Mouse (Mus musculus) effector memory CD4-positive, alpha-beta T cell, adult 7 months (primary cell): Measurements from ENCODE around the gene Prph2. TPM values are rescaled to one million over a fixed set of nuclear protein-coding genes. Genes with fewer than 3 reads are reported as not detected.

Experiments
- polyA plus RNA-seq: library from polyadenylated mRNA; unstranded; fragments of 100-300 nt; shearing (Covaris generic); gene quantifications from one replicate; pipeline ENCODE4 v1.2.1, GENCODE M21; 2017

Gene Prph2
- 0.22 TPM for polyA plus RNA-seq

GRCm38 (mm10) chr17:46910186-46910585 lies at the start of gene Prph2:
Gene Prph2, plus strand, starts transcription at chr17:46910459.

GRCm38 (mm10) chr17:46890116-46890815 lies 20.0 kb upstream of the Prph2 start, which contains the start of gene Tbcc:
Gene Tbcc, plus strand, starts transcription at chr17:46890684.

Other genes with a start within 250 kb of the Prph2 start
- 36.3 TPM for gene Rrp36, start 236.1 kb upstream of the Prph2 start, polyA plus RNA-seq
- 81.7 TPM for gene Mea1, start 231.7 kb upstream of the Prph2 start, polyA plus RNA-seq
- 82.7 TPM for gene Klhdc3, start 229.5 kb upstream of the Prph2 start, polyA plus RNA-seq
- gene Ppp2r5d, start 205.3 kb upstream of the Prph2 start, polyA plus RNA-seq: 49.9 TPM
- gene Pex6, start 199.0 kb upstream of the Prph2 start, polyA plus RNA-seq: 27.2 TPM
- not detected for gene Gnmt, start 181.3 kb upstream of the Prph2 start, polyA plus RNA-seq
- gene Cnpy3, start 158.2 kb upstream of the Prph2 start, polyA plus RNA-seq: 42.4 TPM
- gene Ptcra, start 146.7 kb upstream of the Prph2 start, polyA plus RNA-seq: not detected
- 22.3 TPM for gene 2310039H08Rik, start 137.8 kb upstream of the Prph2 start, polyA plus RNA-seq
- 71.3 TPM for gene Rpl7l1, start 127.8 kb upstream of the Prph2 start, polyA plus RNA-seq
- 17.5 TPM for gene Bicral, start 52.0 kb upstream of the Prph2 start, polyA plus RNA-seq
- gene Tbcc, start 19.8 kb upstream of the Prph2 start, polyA plus RNA-seq: 25.9 TPM
- 79.3 TPM for gene Ubr2, start 100.1 kb downstream of the Prph2 start, polyA plus RNA-seq